Mouse (Mus musculus) C2C12 (cell line): ENCODE results near the gene Gm9747. TPM values are rescaled to one million over a fixed set of nuclear protein-coding genes. Genes with fewer than 3 reads are reported as not detected.

Source experiments
- H3K27me3 ChIP-seq: one replicate; pipeline ENCODE4 v1.6.1; 2011; ENCODE audit not compliant: control insufficient read depth, insufficient read depth, insufficient read length
- H3K36me3 ChIP-seq: one replicate; pipeline ENCODE4 v1.6.1; 2011; ENCODE audit not compliant: control insufficient read depth, insufficient read depth
- H3K4me3 ChIP-seq: one replicate; pipeline ENCODE4 v1.5.1; 2011; ENCODE audit warnings: mild to moderate bottlenecking, control low read depth; ENCODE audit not compliant: poor library complexity, insufficient read depth, severe bottlenecking
- H3K79me2 ChIP-seq: one replicate; pipeline ENCODE4 v1.6.1; 2011; ENCODE audit not compliant: control insufficient read depth, insufficient read depth
- H3K79me3 ChIP-seq: one replicate; pipeline ENCODE4 v1.6.1; 2011; ENCODE audit warnings: low read depth, control low read depth
- H3ac ChIP-seq: one replicate; pipeline ENCODE3; 2011; ENCODE audit warnings: low read depth; ENCODE audit not compliant: control insufficient read depth, insufficient read length
- CEBPB ChIP-seq: IDR thresholded peaks from one replicate; pipeline ENCODE4 v1.6.1; 2011; ENCODE audit warnings: low read depth, mild to moderate bottlenecking, control low read depth, moderate library complexity
- CTCF ChIP-seq: IDR thresholded peaks from one replicate; pipeline ENCODE4 v1.5.1; 2011; ENCODE audit not compliant: control insufficient read depth, insufficient read depth, insufficient read length
- FOSL1 ChIP-seq: IDR thresholded peaks from one replicate; pipeline ENCODE4 v1.8.0; 2011; ENCODE audit warnings: mild to moderate bottlenecking, low read length; ENCODE audit not compliant: poor library complexity, insufficient read depth, severe bottlenecking
- MAX ChIP-seq: IDR thresholded peaks from one replicate; pipeline ENCODE4 v1.6.1; 2011; ENCODE audit warnings: mild to moderate bottlenecking, control low read depth
- MYOD1 ChIP-seq: IDR thresholded peaks from one replicate; pipeline ENCODE4 v1.6.1; 2011; ENCODE audit warnings: low read depth; ENCODE audit not compliant: control insufficient read depth, insufficient read length
- MYOG ChIP-seq: IDR thresholded peaks from one replicate; pipeline ENCODE4 v1.6.1; 2011; ENCODE audit not compliant: control insufficient read depth, insufficient read length; ENCODE audit errors: extremely low read depth
- USF1 ChIP-seq: IDR thresholded peaks from one replicate; pipeline ENCODE4 v1.6.1; 2011; ENCODE audit warnings: low read depth, mild to moderate bottlenecking, control low read depth, moderate library complexity
- long read RNA-seq, 2 experiments: library from polyadenylated mRNA; unstranded; transcript quantifications; one replicate each; pipeline ENCODE4 v2.0.0; 2019 to 2020
- polyA plus RNA-seq: library from polyadenylated mRNA; unstranded; fragments of >200 nt; fragmentation: generic; extraction: Trizol; gene quantifications from one replicate; pipeline ENCODE4 v1.2.1, GENCODE M21; 2012; ENCODE audit warnings: missing spikeins

The Gm9747 gene
- 3.8 TPM for polyA plus RNA-seq
- long read RNA-seq, experiment 1, partial matches to known transcripts, result 0 of 1 reads
- long read RNA-seq, experiment 1, other reads (novel, unspliced or antisense), result 0 of 1 reads
- long read RNA-seq, experiment 2, partial matches to known transcripts, result 0 of 2 reads
- long read RNA-seq, experiment 2, other reads (novel, unspliced or antisense), result 0 of 2 reads

- H3K79me2 ChIP-seq, result no peaks in the 10 kb centered on the region
- no peak within 1 kb of the TSS for H3ac ChIP-seq
- H3K27me3 ChIP-seq, result no peaks in the 10 kb centered on the region
- TF ChIP-seq MYOD1 (no peak), MAX (no peak), FOSL1 (no peak), USF1 (no peak), MYOG (no peak), CTCF (no peak), CEBPB (no peak)
- H3K36me3 ChIP-seq, result peaks cover 47% of the 10 kb centered on the region
- H3K79me3 ChIP-seq, result peaks cover 2% of the 10 kb centered on the region
- no peak within 1 kb of the TSS for H3K4me3 ChIP-seq
Measured at GRCm38 (mm10) chr1:82232812-82233211, at the start of gene Gm9747. Gm9747 (plus strand) TSS chr1:82233112.

GRCm38 (mm10) chr1:82183913-82184442, 48.9 kb upstream of the Gm9747 start:
- TF ChIP-seq MYOG, result no peak
- TF ChIP-seq CEBPB, result peak; percentile 56
- no peak for TF ChIP-seq FOSL1
- no peak for TF ChIP-seq CTCF
- H3K4me3 ChIP-seq, result no peak overlapping the region
- no peaks in the 10 kb centered on the region for H3K27me3 ChIP-seq
- H3K36me3 ChIP-seq, result no peaks in the 10 kb centered on the region
- H3K79me2 ChIP-seq, result no peaks in the 10 kb centered on the region
- H3K79me3 ChIP-seq, result no peaks in the 10 kb centered on the region
- H3ac ChIP-seq, result no peak overlapping the region

- no peak overlapping the region for H3ac ChIP-seq
- no peaks in the 10 kb centered on the region for H3K79me2 ChIP-seq
- no peaks in the 10 kb centered on the region for H3K79me3 ChIP-seq
- no peaks in the 10 kb centered on the region for H3K36me3 ChIP-seq
- no peak overlapping the region for H3K4me3 ChIP-seq
- H3K27me3 ChIP-seq, result no peaks in the 10 kb centered on the region
- no peak for TF ChIP-seq CEBPB
- TF ChIP-seq FOSL1, result no peak
- no peak for TF ChIP-seq CTCF
- no peak for TF ChIP-seq USF1
- no peak for TF ChIP-seq MYOD1
- TF ChIP-seq MYOG, result no peak
- no peak for TF ChIP-seq MAX
Measured at GRCm38 (mm10) chr1:82188549-82189231, 44.2 kb upstream of the Gm9747 start.

DNA sequence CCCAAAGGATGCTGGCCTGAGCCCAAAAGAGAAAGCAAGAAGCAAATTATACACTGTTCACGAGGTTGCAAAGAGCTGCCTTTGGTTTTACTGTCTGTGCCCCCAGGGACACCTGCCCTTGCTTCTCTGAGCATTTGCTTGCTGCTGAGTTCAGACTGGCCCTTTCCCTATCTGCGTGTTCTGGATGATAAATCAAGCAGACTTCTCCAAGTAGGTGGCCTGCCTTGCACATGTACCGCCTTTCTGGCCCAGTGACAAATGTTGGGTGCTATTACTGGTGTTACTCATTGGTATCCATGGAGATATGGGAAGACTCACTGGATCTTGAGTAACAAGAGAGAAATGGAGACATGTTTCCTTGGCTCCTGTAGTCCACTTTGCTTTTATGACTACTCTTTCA, 43.4 kb upstream of the Gm9747 start:
- H3K27me3 ChIP-seq, result no peaks in the 10 kb centered on the region
- H3K79me3 ChIP-seq, result no peaks in the 10 kb centered on the region
- H3K79me2 ChIP-seq, result no peaks in the 10 kb centered on the region
- H3K36me3 ChIP-seq, result no peaks in the 10 kb centered on the region
- TF ChIP-seq USF1 (no peak), CEBPB (peak; percentile 15)
- H3ac ChIP-seq, result no peak overlapping the region
- H3K4me3 ChIP-seq, result no peak overlapping the region

GRCm38 (mm10) chr1:82191579-82191978, 41.3 kb upstream of the Gm9747 start:
- Histone ChIP-seq H3K36me3 (no peaks in the 10 kb centered on the region), H3K79me2 (no peaks in the 10 kb centered on the region), H3ac (no peak overlapping the region), H3K27me3 (no peaks in the 10 kb centered on the region), H3K79me3 (no peaks in the 10 kb centered on the region), H3K4me3 (no peak overlapping the region)
- TF ChIP-seq CEBPB, result no peak
- no peak for TF ChIP-seq CTCF
- no peak for TF ChIP-seq MYOG
- no peak for TF ChIP-seq MAX
- no peak for TF ChIP-seq FOSL1
- TF ChIP-seq USF1, result no peak
- TF ChIP-seq MYOD1, result no peak

DNA sequence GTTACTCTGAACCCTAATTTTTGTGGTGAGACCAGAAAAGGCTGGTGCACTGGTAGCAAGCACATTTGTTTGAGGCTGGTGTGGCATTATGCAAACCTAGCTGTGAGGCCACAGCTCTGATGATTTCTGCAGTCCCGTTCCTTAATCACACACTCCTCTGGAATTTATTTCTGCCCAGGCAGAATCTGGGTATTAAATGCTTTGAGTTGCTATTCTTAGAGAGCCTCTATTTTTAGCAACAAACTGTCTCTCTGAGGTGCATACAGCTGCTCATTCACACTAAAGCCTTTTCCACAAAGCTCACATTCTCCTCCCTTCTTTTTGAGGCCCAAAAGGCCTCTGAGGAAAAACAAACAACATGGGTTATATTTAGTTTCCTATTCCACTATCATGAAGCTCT, 33.0 kb upstream of the Gm9747 start:
- Histone ChIP-seq H3K79me2 (no peaks in the 10 kb centered on the region), H3ac (no peak overlapping the region), H3K36me3 (no peaks in the 10 kb centered on the region), H3K79me3 (no peaks in the 10 kb centered on the region), H3K27me3 (no peaks in the 10 kb centered on the region), H3K4me3 (no peak overlapping the region)
- TF ChIP-seq USF1 (no peak), CTCF (no peak), MYOD1 (no peak), FOSL1 (no peak), CEBPB (no peak), MYOG (no peak), MAX (no peak)
